Mouse (Mus musculus): ENCODE measurements around the gene Galnt14. TPM values are rescaled to one million over a fixed set of nuclear protein-coding genes. Genes with fewer than 3 reads are reported as not detected.
A peak's percentile ranks its signal among the peaks of the same experiment; 100 is the strongest.

Gene Galnt14
- polyA plus RNA-seq (2011; ENCODE audit: insufficient read length, low read depth, missing spikeins), result 1.4 and 2.0 TPM in 2 replicates

- H3K4me3 ChIP-seq (ENCODE audit: insufficient read depth, low read length), result peak within 1 kb of the TSS; percentile 41
- TF ChIP-seq POLR2A (IDR thresholded peaks at IDR 0.05; ENCODE audit: low read depth, low read length) (no peak), CTCF (IDR thresholded peaks at IDR 0.05; ENCODE audit: borderline replicate concordance, insufficient read depth, low read length) (0 out of 2 replicates have a peak, but pooled peaks have one; percentile 18)
- H3K4me1 ChIP-seq (ENCODE audit: control insufficient read depth, insufficient read depth, low read length), result no peaks in the 10 kb centered on the region
- H3K27ac ChIP-seq (ENCODE audit: insufficient read depth, low read length), result no peak within 1 kb of the TSS
These were observed at the start of gene Galnt14 for GRCm38 (mm10) chr17:73710042-73710911. Galnt14 (minus strand) TSS chr17:73710453.

GRCm38 (mm10) chr17:73743681-73744311 lies 33.5 kb upstream of the Galnt14 start:
- Histone ChIP-seq H3K4me3 (ENCODE audit: insufficient read depth, low read length) (no peak overlapping the region), H3K4me1 (ENCODE audit: control insufficient read depth, insufficient read depth, low read length) (no peaks in the 10 kb centered on the region), H3K27ac (ENCODE audit: insufficient read depth, low read length) (no peak overlapping the region)
- TF ChIP-seq POLR2A (IDR thresholded peaks at IDR 0.05; ENCODE audit: low read depth, low read length) (no peak), CTCF (IDR thresholded peaks at IDR 0.05; ENCODE audit: borderline replicate concordance, insufficient read depth, low read length) (peak; percentile 97)

GRCm38 (mm10) chr17:73723885-73724682 lies 13.8 kb upstream of the Galnt14 start:
- H3K27ac ChIP-seq (ENCODE audit: insufficient read depth, low read length), result no peak overlapping the region
- H3K4me1 ChIP-seq (ENCODE audit: control insufficient read depth, insufficient read depth, low read length), result no peaks in the 10 kb centered on the region
- TF ChIP-seq POLR2A (IDR thresholded peaks at IDR 0.05; ENCODE audit: low read depth, low read length) (no peak), CTCF (IDR thresholded peaks at IDR 0.05; ENCODE audit: borderline replicate concordance, insufficient read depth, low read length) (no peak)
- no peak overlapping the region for H3K4me3 ChIP-seq (ENCODE audit: insufficient read depth, low read length)

GRCm38 (mm10) chr17:73719021-73719748 lies 8.9 kb upstream of the Galnt14 start:
- H3K4me1 ChIP-seq (ENCODE audit: control insufficient read depth, insufficient read depth, low read length), result no peaks in the 10 kb centered on the region
- H3K27ac ChIP-seq (ENCODE audit: insufficient read depth, low read length), result no peak overlapping the region
- TF ChIP-seq POLR2A (IDR thresholded peaks at IDR 0.05; ENCODE audit: low read depth, low read length) (no peak), CTCF (IDR thresholded peaks at IDR 0.05; ENCODE audit: borderline replicate concordance, insufficient read depth, low read length) (no peak)
- H3K4me3 ChIP-seq (ENCODE audit: insufficient read depth, low read length), result no peak overlapping the region

GRCm38 (mm10) chr17:73716684-73717083 lies 6.4 kb upstream of the Galnt14 start:
- no peak for TF ChIP-seq POLR2A (IDR thresholded peaks at IDR 0.05; ENCODE audit: low read depth, low read length)
- no peak for TF ChIP-seq CTCF (IDR thresholded peaks at IDR 0.05; ENCODE audit: borderline replicate concordance, insufficient read depth, low read length)
- no peak overlapping the region for H3K27ac ChIP-seq (ENCODE audit: insufficient read depth, low read length)
- no peaks in the 10 kb centered on the region for H3K4me1 ChIP-seq (ENCODE audit: control insufficient read depth, insufficient read depth, low read length)

GRCm38 (mm10) chr17:73714440-73715221 lies 4.4 kb upstream of the Galnt14 start:
- no peak overlapping the region for H3K27ac ChIP-seq (ENCODE audit: insufficient read depth, low read length)
- TF ChIP-seq POLR2A (IDR thresholded peaks at IDR 0.05; ENCODE audit: low read depth, low read length) (no peak), CTCF (IDR thresholded peaks at IDR 0.05; ENCODE audit: borderline replicate concordance, insufficient read depth, low read length) (no peak)
- no peak overlapping the region for H3K4me3 ChIP-seq (ENCODE audit: insufficient read depth, low read length)
- no peaks in the 10 kb centered on the region for H3K4me1 ChIP-seq (ENCODE audit: control insufficient read depth, insufficient read depth, low read length)

More at GRCm38 (mm10) chr17:73716684-73717083, 6.4 kb upstream of the Galnt14 start:
- H3K4me3 ChIP-seq (ENCODE audit: insufficient read depth, low read length), result no peak overlapping the region

- no peaks in the 10 kb centered on the region for H3K4me1 ChIP-seq (ENCODE audit: control insufficient read depth, insufficient read depth, low read length)
- no peak for TF ChIP-seq CTCF (IDR thresholded peaks at IDR 0.05; ENCODE audit: borderline replicate concordance, insufficient read depth, low read length)
- no peak for TF ChIP-seq POLR2A (IDR thresholded peaks at IDR 0.05; ENCODE audit: low read depth, low read length)
These were observed 3.1 kb upstream of the Galnt14 start for GRCm38 (mm10) chr17:73713347-73713746.

GRCm38 (mm10) chr17:73711919-73712318 lies 1.7 kb upstream of the Galnt14 start:
- TF ChIP-seq CTCF (IDR thresholded peaks at IDR 0.05; ENCODE audit: borderline replicate concordance, insufficient read depth, low read length) (no peak), POLR2A (IDR thresholded peaks at IDR 0.05; ENCODE audit: low read depth, low read length) (no peak)
- Histone ChIP-seq H3K4me1 (ENCODE audit: control insufficient read depth, insufficient read depth, low read length) (no peaks in the 10 kb centered on the region), H3K27ac (ENCODE audit: insufficient read depth, low read length) (no peak overlapping the region), H3K4me3 (ENCODE audit: insufficient read depth, low read length) (no peak overlapping the region)

More at GRCm38 (mm10) chr17:73713347-73713746, 3.1 kb upstream of the Galnt14 start:
- H3K4me3 ChIP-seq (ENCODE audit: insufficient read depth, low read length), result no peak overlapping the region
- no peak overlapping the region for H3K27ac ChIP-seq (ENCODE audit: insufficient read depth, low read length)
